Mouse (Mus musculus) gastrocnemius, adult 8-10 months (tissue): ENCODE data around the gene Itpkb. TPM values are rescaled to one million over a fixed set of nuclear protein-coding genes. Genes with fewer than 3 reads are reported as not detected.

Source experiments
- DNase-seq, 2 experiments: peaks; one replicate each; pipeline ENCODE4 v3.0.0; 2022; ENCODE audit warnings: low spot score in 2 of 2
- total RNA-seq, 4 experiments: library from RNA; stranded (reverse); gene quantifications; 2 replicates each; pipeline ENCODE4 v1.2.4; 2022

Gene Itpkb
- total RNA-seq = 10 to 100 TPM; 11.9 to 15.9 (median 13.6) TPM

DNA sequence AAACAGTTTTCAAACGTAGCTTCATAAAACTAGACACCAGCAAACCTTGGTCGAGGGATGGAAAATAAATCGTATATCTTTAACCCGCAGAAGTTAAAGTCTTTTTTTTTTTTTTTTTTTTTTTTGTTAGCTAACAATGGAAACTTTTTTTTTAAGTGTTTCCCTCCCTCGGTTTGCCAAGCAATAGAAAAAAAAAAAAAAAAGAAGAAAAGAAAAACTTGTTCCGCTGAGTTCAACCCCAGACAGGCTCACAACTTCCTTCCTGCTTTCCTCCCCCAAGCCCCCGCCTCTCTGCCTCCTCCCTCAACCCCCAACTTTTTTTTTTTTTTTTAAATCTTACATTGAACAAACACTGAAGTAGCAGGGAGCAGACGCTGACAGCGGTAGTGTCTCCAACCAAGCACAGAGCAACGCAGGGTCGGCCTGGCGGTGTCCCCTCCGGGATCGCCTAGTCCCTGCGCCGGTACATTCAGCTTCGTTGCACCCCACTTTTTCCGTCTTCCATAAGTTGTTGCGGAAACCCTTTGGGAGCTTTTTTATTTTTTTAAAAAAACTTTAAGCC is at the start of gene Itpkb:
Itpkb (plus strand) TSS at position 341 of the 562 bp plus-strand sequence.
- DNase-seq = peak; percentile 31 to 50

DNA sequence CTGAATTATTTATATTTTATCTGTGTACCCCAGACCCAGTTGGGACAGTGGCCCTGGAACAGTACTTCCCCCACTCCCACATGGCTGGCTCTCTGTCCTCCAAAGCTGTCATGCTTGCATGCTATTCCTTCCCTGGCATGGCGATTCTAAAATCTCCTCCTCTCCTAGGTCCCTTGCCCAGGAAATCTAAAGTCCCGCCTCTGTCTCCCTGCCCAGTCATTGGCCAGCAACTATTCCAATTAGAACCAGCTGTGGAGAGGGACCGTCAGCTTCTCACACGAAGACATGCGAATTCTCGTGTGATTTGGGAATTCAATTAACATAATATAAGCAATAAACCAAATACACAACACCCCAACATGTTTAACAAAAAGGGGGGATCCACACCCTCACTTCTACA is 47.7 kb upstream of the Itpkb start:
- DNase-seq = no peak

- no peak for DNase-seq
These were observed 46.2 kb upstream of the Itpkb start for GRCm38 (mm10) chr1:180283813-180284768.

GRCm38 (mm10) chr1:180286081-180286831 is 44.0 kb upstream of the Itpkb start:
- peak in 1 of 2 experiments; percentile 9 for DNase-seq

- DNase-seq = no peak
These were observed 42.1 kb upstream of the Itpkb start for GRCm38 (mm10) chr1:180288227-180288626.

- no peak for DNase-seq
These were observed 41.3 kb upstream of the Itpkb start for GRCm38 (mm10) chr1:180288872-180289468.

DNA sequence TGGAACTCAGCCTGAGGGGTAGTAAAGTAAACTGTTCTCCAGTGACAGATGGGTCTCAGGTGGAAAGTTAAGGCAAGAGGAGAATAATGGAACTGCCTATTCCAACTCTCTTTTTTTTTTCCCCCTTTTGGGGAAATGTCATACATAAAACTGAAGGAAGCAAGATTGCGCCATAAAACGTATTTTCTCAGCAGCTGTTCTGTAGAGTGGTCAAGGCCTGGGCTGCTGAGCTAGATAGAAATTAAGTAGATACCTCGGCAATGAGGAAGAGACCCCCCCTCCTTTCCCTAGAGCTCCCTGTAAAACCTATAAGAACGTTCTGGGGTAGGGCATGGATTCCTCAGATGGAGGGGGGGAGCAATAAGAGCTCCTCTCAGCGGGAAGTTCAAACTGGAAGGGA is 40.5 kb upstream of the Itpkb start:
- DNase-seq = no peak

GRCm38 (mm10) chr1:180290358-180290757 is 39.9 kb upstream of the Itpkb start:
- no peak for DNase-seq

- no peak for DNase-seq
These were observed 34.2 kb upstream of the Itpkb start for GRCm38 (mm10) chr1:180296088-180296487.

DNA sequence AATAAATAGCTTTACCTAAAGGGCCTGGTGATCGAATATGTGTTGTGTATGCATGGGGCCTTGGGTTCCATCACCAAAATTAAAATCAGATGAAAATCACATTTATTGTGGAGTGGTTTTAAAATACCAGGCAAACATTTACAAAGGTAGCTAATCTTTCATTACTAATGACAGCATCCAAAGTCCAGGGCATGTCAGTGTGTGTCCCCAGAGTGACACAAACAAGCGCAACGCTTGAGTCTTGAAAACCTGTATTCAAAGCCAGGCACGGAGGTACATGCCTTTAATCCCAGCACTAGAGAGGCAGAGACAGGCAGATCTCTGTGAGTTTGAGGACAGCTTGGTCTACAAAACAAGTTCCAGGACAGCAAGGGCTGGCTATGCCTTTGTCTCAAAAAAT is 30.6 kb upstream of the Itpkb start:
- no peak for DNase-seq

GRCm38 (mm10) chr1:180300292-180300691 is 30.0 kb upstream of the Itpkb start:
- DNase-seq = no peak

DNA sequence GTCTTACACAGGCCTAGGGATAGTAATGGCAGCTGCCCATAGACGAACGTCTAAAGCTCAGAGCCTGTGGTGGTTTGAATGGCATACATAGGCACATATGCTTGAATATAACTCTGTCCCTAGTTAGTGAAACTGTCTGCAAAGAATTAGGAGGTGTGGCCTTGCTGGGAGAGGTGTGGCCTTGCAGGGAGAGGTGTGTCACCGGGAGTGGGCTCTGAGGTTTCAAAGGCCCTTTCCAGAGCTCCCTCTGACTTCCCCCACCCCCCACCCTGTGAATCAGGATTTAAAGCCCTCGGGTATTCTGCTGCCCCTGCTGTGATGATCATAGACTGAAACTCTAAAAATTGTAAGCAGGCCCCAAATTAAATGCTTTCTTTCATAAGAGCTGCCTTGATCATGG is 29.3 kb upstream of the Itpkb start:
- DNase-seq = no peak

GRCm38 (mm10) chr1:180302253-180303120 is 27.8 kb upstream of the Itpkb start:
- no peak for DNase-seq

DNA sequence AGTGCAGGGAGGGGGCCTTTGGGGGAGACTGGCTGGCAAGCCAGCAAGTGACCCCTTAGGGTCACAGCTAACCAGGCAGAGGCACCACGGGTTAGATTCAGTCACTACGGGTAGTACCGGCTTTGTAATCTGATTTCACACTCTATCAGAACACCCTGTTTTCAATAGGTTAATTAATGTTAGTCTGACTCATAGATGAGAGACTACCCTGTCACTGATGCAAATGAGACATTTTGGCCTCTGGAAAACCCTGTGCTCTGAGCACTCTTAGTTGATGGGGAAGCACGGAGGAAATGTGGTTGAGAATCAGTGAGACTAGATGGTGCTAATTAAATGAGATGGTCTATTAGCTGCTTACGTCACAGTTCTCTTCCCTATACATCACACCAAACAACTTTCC is 26.7 kb upstream of the Itpkb start:
- DNase-seq = no peak

DNA sequence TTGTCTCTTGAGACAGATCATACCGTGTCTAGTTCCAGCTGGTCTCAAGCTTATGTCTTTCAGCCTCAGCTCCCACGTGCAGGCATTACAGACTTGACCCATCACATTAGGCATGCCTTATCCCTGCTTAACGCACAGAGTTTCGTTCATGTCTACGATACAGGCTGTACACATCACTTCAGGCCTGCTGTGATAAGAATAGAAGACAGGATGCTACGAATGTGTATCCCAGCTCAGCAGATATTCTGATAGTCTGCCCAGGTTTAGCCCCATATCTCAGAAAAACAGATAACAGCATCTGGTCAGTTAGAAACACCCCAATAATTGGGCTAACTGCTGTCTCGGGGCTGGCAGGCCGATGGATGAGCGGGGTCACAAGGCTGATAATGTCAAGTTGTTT is 23.4 kb upstream of the Itpkb start:
- DNase-seq = no peak

DNA sequence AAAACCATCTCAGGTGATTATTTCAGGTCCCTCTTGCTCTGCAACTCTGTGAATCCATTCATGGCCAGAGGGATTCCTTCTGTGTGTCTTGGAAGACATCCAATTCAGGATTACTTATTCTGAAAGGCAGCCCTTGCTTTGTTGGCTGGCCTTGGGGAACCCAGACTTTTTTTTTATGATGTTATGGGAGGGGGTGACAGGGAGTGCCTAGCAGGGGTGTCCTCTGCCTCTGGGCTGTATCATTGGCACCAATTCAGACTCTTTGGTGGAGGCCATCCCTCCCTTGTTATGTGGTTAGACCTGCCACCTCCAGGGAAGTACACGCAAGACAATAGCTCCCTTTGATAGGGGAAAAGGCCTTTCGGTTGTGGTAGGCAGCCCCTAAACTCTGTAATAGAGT is 22.6 kb upstream of the Itpkb start:
- no peak for DNase-seq

DNA sequence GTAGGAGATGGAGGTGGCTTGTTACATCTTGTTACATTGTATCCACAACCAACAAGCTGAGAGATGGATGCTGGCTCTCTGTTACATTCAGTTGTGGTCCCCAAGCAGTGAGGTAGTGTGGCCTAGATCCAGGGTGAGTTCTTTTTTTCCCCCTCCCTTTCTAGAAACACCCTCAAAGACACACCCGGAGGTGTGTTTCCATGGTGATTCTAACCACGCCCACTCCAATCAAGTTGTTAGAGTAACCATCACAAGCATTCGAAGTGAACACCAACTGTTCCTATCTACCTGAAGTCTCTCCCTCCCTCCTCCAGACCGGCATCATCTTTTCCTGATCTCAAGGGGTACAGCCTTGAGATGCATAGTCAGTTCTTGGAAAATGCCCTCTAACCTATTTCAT is 21.4 kb upstream of the Itpkb start:
- DNase-seq = no peak

GRCm38 (mm10) chr1:180312286-180312685 is 18.0 kb upstream of the Itpkb start:
- DNase-seq = no peak

GRCm38 (mm10) chr1:180312792-180313311 is 17.4 kb upstream of the Itpkb start:
- peak; percentile 53 to 67 for DNase-seq
